Mouse (Mus musculus) spleen, postnatal 14 days (tissue): ENCODE data around the gene Pon3.

Source experiments
- DNase-seq, 2 experiments: peaks; one replicate each; pipeline ENCODE4 v3.0.0; 2021 to 2022; ENCODE audit warnings: low spot score in 2 of 2

The Pon3 gene

GRCm38 (mm10) chr6:5255722-5256451 lies at the start of gene Pon3:
Pon3 (minus strand) TSS chr6:5256286.
- peak; percentile 21 to 31 for DNase-seq

GRCm38 (mm10) chr6:5304956-5305355 lies 48.9 kb upstream of the Pon3 start:
- no peak for DNase-seq

- no peak for DNase-seq
Measured at GRCm38 (mm10) chr6:5300629-5301028, 44.5 kb upstream of the Pon3 start.

- no peak for DNase-seq
Measured at GRCm38 (mm10) chr6:5299561-5299960, 43.5 kb upstream of the Pon3 start.

GRCm38 (mm10) chr6:5298092-5298554 lies 42.0 kb upstream of the Pon3 start, which contains the start of gene Pon2:
Pon2 (minus strand) TSS chr6:5298455.
- DNase-seq, result peak; percentile 71 to 80

- peak; percentile 49 to 65 for DNase-seq
Measured at GRCm38 (mm10) chr6:5297321-5298091, 41.4 kb upstream of the Pon3 start.

GRCm38 (mm10) chr6:5296067-5296466 lies 40.0 kb upstream of the Pon3 start:
- no peak for DNase-seq

GRCm38 (mm10) chr6:5294659-5295449 lies 38.8 kb upstream of the Pon3 start:
- no peak for DNase-seq

GRCm38 (mm10) chr6:5292841-5293240 lies 36.8 kb upstream of the Pon3 start:
- no peak for DNase-seq

GRCm38 (mm10) chr6:5291450-5291849 lies 35.4 kb upstream of the Pon3 start:
- DNase-seq, result no peak

- DNase-seq, result no peak
Measured at GRCm38 (mm10) chr6:5287919-5288318, 31.8 kb upstream of the Pon3 start.

GRCm38 (mm10) chr6:5287392-5287791 lies 31.3 kb upstream of the Pon3 start:
- DNase-seq, result no peak

GRCm38 (mm10) chr6:5282418-5282817 lies 26.3 kb upstream of the Pon3 start:
- DNase-seq, result no peak

- no peak for DNase-seq
Measured at GRCm38 (mm10) chr6:5280576-5281305, 24.7 kb upstream of the Pon3 start.

GRCm38 (mm10) chr6:5277972-5278371 lies 21.9 kb upstream of the Pon3 start:
- no peak for DNase-seq

GRCm38 (mm10) chr6:5269641-5270040 lies 13.6 kb upstream of the Pon3 start:
- DNase-seq, result no peak

GRCm38 (mm10) chr6:5264793-5265192 lies 8.7 kb upstream of the Pon3 start:
- no peak for DNase-seq

GRCm38 (mm10) chr6:5263250-5263999 lies 7.3 kb upstream of the Pon3 start:
- no peak for DNase-seq

- no peak for DNase-seq
Measured at GRCm38 (mm10) chr6:5262322-5263249, 6.5 kb upstream of the Pon3 start.

- no peak for DNase-seq
Measured at GRCm38 (mm10) chr6:5255291-5255690, 795 bp downstream of the Pon3 start.
